Mouse (Mus musculus) megakaryocyte-erythroid progenitor cell, adult 5 weeks (primary cell): ENCODE data around the gene Hist1h3f. TPM values are rescaled to one million over a fixed set of nuclear protein-coding genes. Genes with fewer than 3 reads are reported as not detected.

ENCODE experiments used
- polyA plus RNA-seq: library from polyadenylated mRNA; stranded (reverse); fragments of >175 nt; gene quantifications from 2 replicates; pipeline ENCODE4 v1.2.3, GENCODE M21; 2012

Hist1h3f gene
- polyA plus RNA-seq, result 5.5 and 6.8 TPM in 2 replicates

GRCm38 (mm10) chr13:23543965-23544786 is at the start of gene Hist1h3f:
Hist1h3f (plus strand) TSS chr13:23544052.

GRCm38 (mm10) chr13:23530901-23531875 is 12.7 kb upstream of the Hist1h3f start, which contains the start of gene Hist1h4h:
Hist1h4h (plus strand) TSS chr13:23531050.

GRCm38 (mm10) chr13:23533560-23534367 is 10.1 kb upstream of the Hist1h3f start, which contains the start of gene Hist1h2af:
Hist1h2af (plus strand) TSS chr13:23533906.

GRCm38 (mm10) chr13:23535137-23536075 is 8.4 kb upstream of the Hist1h3f start, which contains the start of gene Hist1h3g:
Hist1h3g (plus strand) TSS chr13:23535422.

GRCm38 (mm10) chr13:23542999-23543607 is 749 bp upstream of the Hist1h3f start, which contains the start of gene Hist1h2bh:
Hist1h2bh (minus strand) TSS chr13:23543392.

GRCm38 (mm10) chr13:23551146-23551834 is 7.4 kb downstream of the Hist1h3f start, which contains the start of gene Hist1h4f:
Hist1h4f (minus strand) TSS chr13:23551648.

GRCm38 (mm10) chr13:23552962-23553361 is 9.1 kb downstream of the Hist1h3f start, which contains the start of gene Hist1h1d:
Hist1h1d (plus strand) TSS chr13:23553262.

GRCm38 (mm10) chr13:23561883-23562659 is 18.2 kb downstream of the Hist1h3f start, which contains the start of gene Hist1h3e:
Hist1h3e (minus strand) TSS chr13:23562369.

GRCm38 (mm10) chr13:23571022-23571503 is 27.2 kb downstream of the Hist1h3f start, which contains the start of the genes Hist1h2ae and Hist1h2bg:
Hist1h2ae (minus strand) TSS chr13:23571220.
Hist1h2bg (plus strand) TSS chr13:23571396.

GRCm38 (mm10) chr13:23573898-23574524 is 30.2 kb downstream of the Hist1h3f start, which contains the start of the genes Hist1h2bf and Hist1h2ad:
Hist1h2bf (minus strand) TSS chr13:23574196.
Hist1h2ad (plus strand) TSS chr13:23574381.

GRCm38 (mm10) chr13:23575271-23575851 is 31.5 kb downstream of the Hist1h3f start, which contains the start of gene Hist1h3d:
Hist1h3d (plus strand) TSS chr13:23575763.

GRCm38 (mm10) chr13:23581408-23582218 is 37.8 kb downstream of the Hist1h3f start, which contains the start of gene Hist1h4d:
Hist1h4d (plus strand) TSS chr13:23581598.

